Mouse (Mus musculus) ES-E14 (cell line): ENCODE data around the gene Hdhd5.

Experiments used
- CHD2 ChIP-seq: IDR thresholded peaks from 2 replicates; pipeline ENCODE4 v1.6.1; 2014; ENCODE audit warnings: mild to moderate bottlenecking, low read depth, low read length, inconsistent platforms
- HCFC1 ChIP-seq: IDR thresholded peaks from 2 replicates; pipeline ENCODE4 v1.6.1; 2012; ENCODE audit warnings: low read length, inconsistent platforms, borderline replicate concordance; ENCODE audit not compliant: insufficient read depth
- MAFK ChIP-seq: IDR thresholded peaks from 2 replicates; pipeline ENCODE4 v1.6.1; 2014; ENCODE audit warnings: mild to moderate bottlenecking, low read depth, low read length, inconsistent platforms; ENCODE audit not compliant: insufficient read depth
- ZC3H11A ChIP-seq: IDR thresholded peaks from 2 replicates; pipeline ENCODE4 v1.6.1; 2012; ENCODE audit warnings: low read depth, mild to moderate bottlenecking, inconsistent platforms, low read length, borderline replicate concordance
- ZNF384 ChIP-seq: IDR thresholded peaks from 2 replicates; pipeline ENCODE4 v1.6.1; 2012; ENCODE audit warnings: low read depth, low read length, inconsistent platforms

GRCm38 (mm10) chr6:120516879-120517278 lies 14.2 kb downstream of the Hdhd5 start:
- TF ChIP-seq ZC3H11A (no peak), CHD2 (no peak), MAFK (no peak), ZNF384 (no peak), HCFC1 (no peak)
